Mouse (Mus musculus): ENCODE data around the gene Kcna10.

Kcna10 gene

GRCm38 (mm10) chr3:107205170-107205569 lies 22.3 kb downstream of the Kcna10 start:
- DNase-seq, result no peak

GRCm38 (mm10) chr3:107205994-107206393 lies 23.1 kb downstream of the Kcna10 start:
- DNase-seq, result peak; percentile 85 to 89

GRCm38 (mm10) chr3:107206490-107207150 lies 23.8 kb downstream of the Kcna10 start:
- no peak for DNase-seq

DNA sequence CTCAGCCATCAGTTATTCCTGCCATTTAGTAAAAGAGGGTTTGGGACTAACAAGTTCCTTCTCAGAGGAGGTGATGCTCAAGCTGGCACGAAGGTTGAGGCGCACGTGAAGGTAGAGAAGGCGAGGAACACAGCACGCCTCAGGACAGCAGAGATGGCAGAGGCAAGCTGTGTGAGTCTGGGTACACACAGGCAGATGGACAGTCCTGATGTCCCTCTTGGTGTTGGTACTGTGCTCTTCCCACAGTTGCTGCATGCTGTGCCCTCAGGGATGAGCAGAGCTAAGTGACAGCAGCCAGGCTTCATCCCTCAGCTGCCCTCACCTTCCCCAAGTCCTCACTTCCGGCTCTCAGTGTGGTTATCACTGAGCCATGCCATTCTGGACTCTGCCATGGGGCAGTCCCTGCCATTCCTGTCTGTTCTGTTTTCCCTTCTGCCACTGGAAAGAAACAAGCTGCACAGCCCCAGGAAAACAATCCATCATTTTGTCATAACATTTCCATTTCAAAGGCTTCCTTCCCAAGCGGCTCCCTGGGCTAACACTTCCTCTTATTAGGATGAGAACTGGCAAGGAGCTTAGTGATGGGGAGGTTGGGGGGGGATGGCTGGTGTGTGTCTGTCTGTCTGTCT lies 24.9 kb downstream of the Kcna10 start:
- DNase-seq, result no peak

GRCm38 (mm10) chr3:107214606-107215005 lies 31.8 kb downstream of the Kcna10 start:
- no peak for DNase-seq

- no peak for DNase-seq
Measured at GRCm38 (mm10) chr3:107216400-107217100, 33.7 kb downstream of the Kcna10 start.

- DNase-seq, result no peak
Measured at GRCm38 (mm10) chr3:107217101-107217480, 34.2 kb downstream of the Kcna10 start.

- no peak for DNase-seq
Measured at GRCm38 (mm10) chr3:107218572-107218971, 35.7 kb downstream of the Kcna10 start.

DNA sequence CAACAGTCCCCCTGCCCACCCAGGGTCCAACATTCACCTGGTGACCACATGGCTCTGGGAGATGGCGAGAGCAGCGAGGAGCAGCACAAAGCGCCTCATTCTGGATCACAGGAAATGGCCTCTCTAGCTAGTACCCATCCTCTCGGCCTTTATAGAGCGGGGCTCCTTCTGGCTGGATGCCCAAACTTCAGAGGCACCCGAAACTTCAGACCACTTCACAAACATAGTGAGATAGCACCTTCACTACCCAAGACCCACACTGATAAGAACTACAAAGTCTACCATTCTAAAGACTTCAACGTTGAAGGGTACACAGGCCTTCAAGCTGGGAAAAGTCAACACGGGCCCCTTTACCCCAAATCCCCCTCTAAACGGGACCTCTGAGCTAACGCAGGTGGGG lies 38.8 kb downstream of the Kcna10 start, which contains the start of gene Cym:
Gene Cym (minus strand): TSS at position 125 of the 400 bp plus-strand sequence.
- no peak for DNase-seq

DNA sequence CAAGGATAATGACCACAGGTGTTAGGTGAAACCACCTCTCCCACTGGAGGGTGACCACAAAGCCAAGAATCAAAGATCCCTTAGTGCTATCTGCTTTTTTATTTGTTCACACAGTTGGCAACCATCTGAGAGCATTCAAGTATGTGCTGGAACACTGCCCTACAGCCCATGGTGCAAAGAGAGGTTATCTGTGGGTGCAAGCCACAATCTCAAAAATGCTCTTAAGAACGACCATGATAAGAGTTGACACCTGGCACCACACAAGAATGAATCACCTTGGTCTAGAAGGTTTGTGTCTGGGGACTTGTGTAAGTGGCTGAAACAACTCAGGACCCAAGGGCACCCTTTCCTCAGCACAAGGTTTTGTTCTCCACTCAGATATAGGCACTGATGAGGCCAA lies 40.4 kb downstream of the Kcna10 start:
- no peak for DNase-seq

DNA sequence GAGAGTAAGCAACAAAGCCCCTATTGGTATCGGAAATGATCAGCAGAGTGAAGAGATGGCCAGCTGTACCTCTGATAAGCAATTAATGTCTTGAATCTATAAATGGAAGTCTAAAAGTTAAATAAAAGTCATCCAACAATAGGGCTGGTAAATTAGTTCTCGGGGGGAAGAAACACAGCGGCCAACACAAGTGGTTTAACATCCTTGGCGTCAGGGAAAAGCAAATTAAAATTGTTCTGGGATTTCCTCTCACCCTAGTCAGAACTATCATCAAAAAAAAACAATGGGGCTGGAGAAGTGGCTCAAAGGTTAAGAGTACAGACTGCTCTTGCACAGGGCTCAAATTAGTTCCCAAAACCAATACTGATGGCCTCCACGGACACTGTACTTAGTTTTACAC lies 43.0 kb downstream of the Kcna10 start:
- DNase-seq, result no peak

DNA sequence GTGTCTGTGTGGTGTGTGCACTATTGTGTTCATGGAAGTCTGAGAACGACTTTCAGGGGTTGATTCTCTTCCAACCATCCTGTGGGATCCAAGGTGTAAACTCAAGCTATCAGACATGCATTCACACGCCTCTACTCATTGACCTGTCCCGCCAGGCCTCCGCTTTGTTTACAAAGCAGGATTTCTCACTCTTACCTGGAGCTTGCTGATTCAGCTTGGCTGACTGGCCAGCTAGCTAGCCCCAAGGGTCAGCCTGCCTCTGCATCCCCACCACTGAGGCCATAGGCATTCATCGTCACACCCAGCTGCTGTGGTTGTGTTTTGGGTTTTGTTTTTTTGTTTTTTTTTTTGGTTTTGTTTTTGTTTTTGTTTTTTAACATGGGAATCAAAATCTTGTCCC lies 46.4 kb downstream of the Kcna10 start:
- DNase-seq, result no peak

DNA sequence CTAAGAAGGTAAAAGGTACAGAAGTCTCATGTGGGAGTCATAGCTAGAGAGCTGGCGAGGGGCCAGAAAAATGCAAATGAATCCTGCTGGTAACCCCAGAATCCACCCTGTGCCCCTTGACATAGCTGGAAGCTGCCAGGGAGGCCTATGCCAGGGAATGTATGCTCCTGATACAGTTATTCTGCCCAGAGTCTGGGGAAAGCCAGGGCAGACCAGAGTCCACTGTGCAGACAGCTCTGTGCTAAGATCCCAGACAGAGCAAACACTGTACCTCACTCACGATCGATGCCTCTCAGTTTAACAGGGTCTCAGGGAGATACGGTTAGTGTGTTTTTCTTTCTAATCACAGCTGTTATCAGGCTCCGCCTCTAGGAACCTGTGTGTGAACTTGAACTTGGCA lies 47.0 kb downstream of the Kcna10 start:
- DNase-seq, result peak in 1 of 2 experiments; percentile 15

GRCm38 (mm10) chr3:107230527-107230926 lies 47.7 kb downstream of the Kcna10 start, which contains the start of gene A630076J17Rik:
Gene A630076J17Rik, plus strand, starts transcription at chr3:107230614.
- DNase-seq, result no peak

GRCm38 (mm10) chr3:107231202-107231601 lies 48.3 kb downstream of the Kcna10 start:
- DNase-seq, result no peak

GRCm38 (mm10) chr3:107233351-107233813 lies 50.5 kb downstream of the Kcna10 start:
- peak; percentile 88 to 92 for DNase-seq

DNA sequence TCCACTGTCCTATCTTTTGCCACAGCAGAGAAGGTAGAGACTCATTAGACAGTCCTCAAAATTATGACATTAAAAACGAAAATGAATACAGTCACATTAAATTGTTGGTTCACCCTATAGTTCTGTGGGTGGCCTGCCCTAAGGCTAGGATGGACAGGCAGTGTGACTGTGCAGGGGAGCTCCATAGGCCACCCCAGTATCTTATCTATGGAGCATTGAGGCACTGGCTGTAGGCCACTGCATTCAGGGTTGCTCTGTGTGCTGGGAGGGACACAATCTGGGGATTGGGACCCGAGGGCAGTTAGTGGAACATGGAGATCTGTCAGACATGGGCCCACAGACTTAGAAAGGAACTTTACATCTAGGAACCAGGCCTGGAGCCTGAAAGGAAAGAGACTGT lies 51.1 kb downstream of the Kcna10 start:
- peak in 1 of 2 experiments; percentile 8 for DNase-seq

DNA sequence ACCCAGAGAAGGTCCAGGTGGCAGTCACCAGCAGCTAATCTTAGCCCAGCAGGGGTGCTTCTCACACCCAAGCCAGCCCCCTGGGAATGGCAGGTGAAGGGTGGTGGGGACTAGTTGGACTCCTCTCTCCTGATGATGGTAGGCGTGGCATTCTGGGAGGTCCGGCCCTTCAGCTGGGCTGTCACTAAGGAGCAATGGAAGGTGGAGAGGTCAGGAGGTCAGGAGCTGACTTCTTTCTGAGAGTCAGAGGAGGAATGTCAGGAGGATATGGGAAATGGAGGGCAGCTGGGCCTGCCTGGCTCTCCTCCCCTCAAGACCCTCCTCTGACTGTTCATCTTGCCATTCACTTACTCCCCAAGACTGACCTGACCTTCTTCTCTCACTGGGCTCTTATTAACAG lies 55.2 kb downstream of the Kcna10 start:
- no peak for DNase-seq

GRCm38 (mm10) chr3:107238471-107238980 lies 55.7 kb downstream of the Kcna10 start:
- no peak for DNase-seq

DNA sequence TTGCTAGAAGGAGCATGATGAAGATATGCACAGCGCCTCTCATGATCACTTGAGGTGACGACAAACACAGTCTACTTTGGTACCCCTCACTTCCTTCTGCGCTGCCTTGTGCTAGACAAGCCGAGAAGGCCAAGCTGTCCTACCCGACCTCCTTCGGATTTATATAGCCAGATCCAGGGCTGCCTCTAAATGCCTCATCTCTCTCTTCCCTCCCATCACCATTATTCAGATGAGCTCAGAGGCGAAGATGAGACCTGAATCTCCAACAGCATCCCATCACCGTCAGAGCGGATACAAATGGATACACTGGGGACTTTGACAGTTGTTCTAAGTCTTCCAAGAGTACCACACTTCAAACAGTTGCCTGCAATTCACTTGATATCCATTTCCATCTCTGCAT lies 56.8 kb downstream of the Kcna10 start, which contains the start of gene Prok1:
Gene Prok1 (minus strand): TSS at position 101 of the 400 bp plus-strand sequence.
- DNase-seq, result no peak

DNA sequence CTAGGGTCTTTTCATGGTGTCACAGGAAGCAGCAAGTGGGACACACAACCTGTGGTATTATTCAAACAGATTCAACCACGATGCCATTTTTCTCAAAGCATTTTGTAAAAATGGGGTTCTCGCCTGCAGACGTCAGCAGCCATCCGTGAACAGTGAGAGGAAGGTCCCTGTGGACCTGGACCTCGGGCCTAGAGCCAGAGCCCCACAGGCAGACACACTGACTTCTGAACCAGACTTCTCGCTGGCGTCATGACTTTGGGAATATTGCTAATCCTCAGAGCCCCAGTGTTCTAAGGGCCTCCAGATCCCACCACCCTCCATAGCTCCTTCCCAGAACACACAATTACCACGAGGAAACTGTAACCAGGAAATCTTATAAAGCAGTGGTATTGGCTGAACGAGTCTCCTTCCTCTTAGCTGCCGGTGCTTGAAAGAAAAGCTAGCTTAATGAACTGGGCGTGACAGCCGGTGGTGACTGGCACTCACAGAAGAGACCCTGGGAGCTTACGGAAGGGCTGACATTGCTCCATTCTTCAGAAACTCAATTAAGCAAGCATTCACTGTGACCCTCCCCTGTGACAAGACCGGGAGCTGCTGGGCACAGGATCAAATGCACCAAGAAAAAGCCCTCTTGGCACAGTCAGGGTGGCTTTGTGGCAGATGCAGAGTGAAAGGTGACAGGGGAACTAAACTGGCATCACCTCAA lies 58.7 kb downstream of the Kcna10 start:
- DNase-seq, result no peak
